Mouse (Mus musculus) liver, adult 2 months (tissue): Measurements from ENCODE around the gene Brms1l.

Experiments used
- CTCF ChIP-seq: fragments of 200-500 bp; IDR thresholded peaks from 2 replicates; pipeline ENCODE4 v1.5.1; 2011; ENCODE audit warnings: low read depth, low read length, control low read depth
- POLR2A ChIP-seq: fragments of 200-500 bp; IDR thresholded peaks from 2 replicates; pipeline ENCODE4 v1.6.1; 2011; ENCODE audit warnings: low read length, control low read depth; ENCODE audit not compliant: insufficient read depth; ENCODE audit errors: extremely low read depth

- TF ChIP-seq CTCF (peak; percentile 78), POLR2A (no peak)
Observed at GRCm38 (mm10) chr12:55831101-55831500, 5.0 kb upstream of the Brms1l start.
